Mouse (Mus musculus): ENCODE data around the gene Sgsm2.
A peak's percentile ranks its signal among the peaks of the same experiment; 100 is the strongest.

Gene Sgsm2

DNA sequence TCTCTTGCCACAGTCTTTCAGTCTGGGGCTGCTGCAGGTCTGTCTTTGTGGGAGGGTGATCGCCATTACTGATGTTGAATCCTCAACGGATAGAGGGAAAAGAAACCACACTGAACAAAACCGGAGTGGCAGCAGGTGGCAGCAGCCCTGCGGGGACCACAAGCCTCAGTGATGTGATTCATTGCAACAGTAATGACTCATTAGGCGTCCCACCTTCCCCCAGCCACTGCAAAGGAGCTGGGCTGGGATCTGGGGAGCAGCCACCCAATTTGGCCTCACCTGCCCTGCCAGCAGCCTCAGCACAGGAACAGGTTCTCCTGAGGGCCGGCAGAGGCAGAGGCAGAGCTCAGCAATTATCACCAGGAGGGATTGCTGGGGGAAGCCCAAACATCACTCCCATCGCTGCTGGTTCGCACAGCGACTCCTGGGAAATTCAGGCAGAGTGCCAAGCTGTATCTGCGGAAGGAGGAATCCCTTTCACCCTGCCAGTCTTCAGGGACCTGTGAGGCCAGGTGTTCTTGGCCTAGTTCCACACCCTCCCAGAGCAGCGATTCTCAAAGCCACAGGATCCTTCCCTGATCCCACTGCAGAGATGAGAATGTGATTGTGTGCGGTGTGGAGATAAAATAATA lies 25.8 kb downstream of the Sgsm2 start:
- no peak overlapping the region for H3K4me3 ChIP-seq (replicated peaks; ENCODE audit: low read length)
- peaks cover 20% of the 10 kb centered on the region for H3K36me3 ChIP-seq (ENCODE audit: insufficient read depth, low read length)
- H3K4me1 ChIP-seq (replicated peaks; ENCODE audit: low read depth, low read length): peaks cover 43% of the 10 kb centered on the region
- H3K9me3 ChIP-seq (ENCODE audit: low read length): no peaks in the 10 kb centered on the region
- H3K27me3 ChIP-seq (ENCODE audit: insufficient read depth, low read length): no peaks in the 10 kb centered on the region
- TF ChIP-seq NANOG (IDR thresholded peaks at IDR 0.05; ENCODE audit: borderline replicate concordance, low read length) (no peak), POU5F1 (IDR thresholded peaks at IDR 0.05; ENCODE audit: borderline replicate concordance, low read length) (no peak), CTCF (conservative IDR thresholded peaks at IDR 0.05; ENCODE audit: low read length) (no peak)

GRCm38 (mm10) chr11:74870544-74870943 lies 26.3 kb downstream of the Sgsm2 start:
- H3K27me3 ChIP-seq (ENCODE audit: insufficient read depth, low read length): no peaks in the 10 kb centered on the region
- no peak overlapping the region for H3K4me3 ChIP-seq (replicated peaks; ENCODE audit: low read length)
- H3K9me3 ChIP-seq (ENCODE audit: low read length): no peaks in the 10 kb centered on the region
- H3K4me1 ChIP-seq (replicated peaks; ENCODE audit: low read depth, low read length): peaks cover 42% of the 10 kb centered on the region
- peaks cover 20% of the 10 kb centered on the region for H3K36me3 ChIP-seq (ENCODE audit: insufficient read depth, low read length)
- TF ChIP-seq NANOG (IDR thresholded peaks at IDR 0.05; ENCODE audit: borderline replicate concordance, low read length) (no peak), CTCF (conservative IDR thresholded peaks at IDR 0.05; ENCODE audit: low read length) (no peak), POU5F1 (IDR thresholded peaks at IDR 0.05; ENCODE audit: borderline replicate concordance, low read length) (no peak)

DNA sequence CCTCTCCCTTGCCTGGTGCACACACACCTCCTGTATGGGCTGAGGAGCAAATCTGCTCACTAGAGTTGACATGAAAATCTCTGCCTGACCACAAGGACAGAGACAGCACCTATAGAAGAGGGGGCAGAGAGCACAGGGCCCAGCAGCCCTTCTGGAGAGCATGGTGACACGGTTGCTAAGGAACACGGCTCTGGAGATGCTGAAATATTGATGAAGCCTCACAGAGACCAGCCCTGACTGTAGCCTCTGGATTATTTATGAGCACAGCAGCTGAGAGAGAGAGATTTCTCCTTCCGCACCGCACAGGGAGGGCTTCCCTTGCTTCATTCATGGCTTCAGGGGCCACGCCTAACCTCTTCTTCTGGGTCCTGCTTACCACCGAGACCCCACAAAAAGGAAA lies 27.3 kb downstream of the Sgsm2 start:
- Histone ChIP-seq H3K9me3 (ENCODE audit: low read length) (no peaks in the 10 kb centered on the region), H3K36me3 (ENCODE audit: insufficient read depth, low read length) (peaks cover 29% of the 10 kb centered on the region), H3K27me3 (ENCODE audit: insufficient read depth, low read length) (no peaks in the 10 kb centered on the region), H3K4me1 (replicated peaks; ENCODE audit: low read depth, low read length) (peaks cover 34% of the 10 kb centered on the region), H3K4me3 (replicated peaks; ENCODE audit: low read length) (no peak overlapping the region)
- TF ChIP-seq NANOG (IDR thresholded peaks at IDR 0.05; ENCODE audit: borderline replicate concordance, low read length): no peak
- no peak for TF ChIP-seq CTCF (conservative IDR thresholded peaks at IDR 0.05; ENCODE audit: low read length)
- TF ChIP-seq POU5F1 (IDR thresholded peaks at IDR 0.05; ENCODE audit: borderline replicate concordance, low read length): no peak

DNA sequence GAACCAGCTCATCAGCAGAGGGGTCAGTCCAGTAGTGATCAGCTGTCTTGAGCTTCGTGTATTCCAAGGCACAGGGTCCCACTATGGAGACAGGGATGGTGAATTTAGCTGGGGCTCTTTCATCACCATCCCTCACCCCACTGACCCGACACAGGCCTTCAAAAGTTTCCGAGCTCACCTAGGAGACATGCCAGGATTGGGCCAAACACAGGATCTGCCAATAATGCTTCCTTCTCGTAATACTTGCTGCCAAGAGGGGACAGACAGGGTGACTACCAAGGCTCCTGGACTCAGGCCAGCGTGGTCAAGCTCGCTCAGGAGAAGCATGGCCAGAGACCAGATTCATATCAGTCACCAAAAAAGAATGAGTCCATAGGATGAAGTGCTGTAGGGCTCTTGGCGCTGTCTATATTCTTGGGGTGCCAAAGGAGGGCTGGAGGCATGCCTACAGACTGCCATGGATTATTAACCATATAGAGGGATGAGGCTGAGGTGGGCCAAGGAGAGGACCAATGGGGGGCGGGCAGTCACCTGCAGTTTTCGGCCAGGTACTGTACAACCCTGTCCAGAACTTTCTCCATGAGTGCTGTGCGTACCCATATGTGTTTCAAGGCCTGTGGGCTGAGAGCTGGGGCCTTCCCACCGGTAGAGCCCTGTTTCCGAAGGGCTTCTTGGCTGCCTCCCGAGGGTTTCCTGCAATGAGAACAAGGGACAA lies 28.7 kb downstream of the Sgsm2 start:
- H3K27me3 ChIP-seq (ENCODE audit: insufficient read depth, low read length): no peaks in the 10 kb centered on the region
- 0 out of 2 replicates have a peak overlapping the region, but pooled peaks have one; percentile 2 for H3K4me3 ChIP-seq (replicated peaks; ENCODE audit: low read length)
- H3K4me1 ChIP-seq (replicated peaks; ENCODE audit: low read depth, low read length): peaks cover 28% of the 10 kb centered on the region
- peaks cover 43% of the 10 kb centered on the region for H3K36me3 ChIP-seq (ENCODE audit: insufficient read depth, low read length)
- H3K9me3 ChIP-seq (ENCODE audit: low read length): peaks cover 11% of the 10 kb centered on the region
- TF ChIP-seq CTCF (conservative IDR thresholded peaks at IDR 0.05; ENCODE audit: low read length) (no peak), POU5F1 (IDR thresholded peaks at IDR 0.05; ENCODE audit: borderline replicate concordance, low read length) (no peak), NANOG (IDR thresholded peaks at IDR 0.05; ENCODE audit: borderline replicate concordance, low read length) (no peak)

- H3K27me3 ChIP-seq (ENCODE audit: insufficient read depth, low read length): no peaks in the 10 kb centered on the region
- TF ChIP-seq POU5F1 (IDR thresholded peaks at IDR 0.05; ENCODE audit: borderline replicate concordance, low read length) (no peak), CTCF (conservative IDR thresholded peaks at IDR 0.05; ENCODE audit: low read length) (no peak), NANOG (IDR thresholded peaks at IDR 0.05; ENCODE audit: borderline replicate concordance, low read length) (no peak)
- H3K36me3 ChIP-seq (ENCODE audit: insufficient read depth, low read length): peaks cover 54% of the 10 kb centered on the region
- no peak overlapping the region for H3K4me3 ChIP-seq (replicated peaks; ENCODE audit: low read length)
- H3K4me1 ChIP-seq (replicated peaks; ENCODE audit: low read depth, low read length): peaks cover 30% of the 10 kb centered on the region
- H3K9me3 ChIP-seq (ENCODE audit: low read length): peaks cover 16% of the 10 kb centered on the region
Measured at GRCm38 (mm10) chr11:74867181-74867580, 29.7 kb downstream of the Sgsm2 start.

DNA sequence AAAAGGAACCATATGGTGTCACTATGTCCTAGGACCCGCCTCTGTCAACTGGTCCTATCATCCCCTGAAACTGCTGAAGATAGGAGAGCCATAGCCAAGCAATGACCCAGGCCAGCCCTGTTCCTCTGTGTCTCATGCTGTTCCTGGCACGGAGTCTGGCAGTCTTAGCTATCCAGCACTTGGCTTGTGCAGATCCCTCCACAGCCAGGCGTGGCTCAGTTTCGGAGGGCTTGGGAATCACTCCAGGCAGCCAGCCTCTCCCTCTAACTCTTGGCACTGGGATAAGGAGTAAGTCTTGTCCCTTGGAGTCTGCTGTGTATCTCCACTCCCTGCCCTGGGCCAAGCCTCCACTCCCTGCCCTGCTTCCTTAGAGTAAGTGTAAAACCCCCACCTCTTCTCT lies 30.2 kb downstream of the Sgsm2 start:
- peaks cover 16% of the 10 kb centered on the region for H3K9me3 ChIP-seq (ENCODE audit: low read length)
- no peaks in the 10 kb centered on the region for H3K27me3 ChIP-seq (ENCODE audit: insufficient read depth, low read length)
- H3K36me3 ChIP-seq (ENCODE audit: insufficient read depth, low read length): peaks cover 56% of the 10 kb centered on the region
- H3K4me3 ChIP-seq (replicated peaks; ENCODE audit: low read length): no peak overlapping the region
- peaks cover 35% of the 10 kb centered on the region for H3K4me1 ChIP-seq (replicated peaks; ENCODE audit: low read depth, low read length)
- TF ChIP-seq NANOG (IDR thresholded peaks at IDR 0.05; ENCODE audit: borderline replicate concordance, low read length) (no peak), POU5F1 (IDR thresholded peaks at IDR 0.05; ENCODE audit: borderline replicate concordance, low read length) (no peak), CTCF (conservative IDR thresholded peaks at IDR 0.05; ENCODE audit: low read length) (no peak)

DNA sequence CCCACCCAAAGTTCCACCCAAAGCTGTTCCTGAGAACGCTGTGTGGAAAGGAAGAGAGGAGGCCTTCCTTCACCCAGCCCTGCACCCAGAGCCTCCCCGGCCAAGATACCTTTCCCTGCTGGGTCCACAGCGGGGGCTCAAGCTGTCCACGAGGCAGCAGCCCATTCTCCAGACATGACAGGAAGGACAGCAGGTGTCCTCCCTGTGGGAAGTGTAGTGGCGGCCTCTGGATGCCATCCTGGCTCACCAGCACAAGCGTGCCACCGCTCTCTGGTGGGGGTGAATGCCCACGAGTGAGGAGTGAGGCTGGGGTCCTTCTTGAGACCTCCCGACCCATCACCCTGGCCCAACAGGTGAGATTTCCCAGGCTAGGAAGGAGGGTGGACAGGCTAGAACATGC lies 31.6 kb downstream of the Sgsm2 start:
- no peak overlapping the region for H3K4me3 ChIP-seq (replicated peaks; ENCODE audit: low read length)

GRCm38 (mm10) chr11:74864421-74864820 lies 32.4 kb downstream of the Sgsm2 start:
- H3K4me1 ChIP-seq (replicated peaks; ENCODE audit: low read depth, low read length): peaks cover 28% of the 10 kb centered on the region
- H3K9me3 ChIP-seq (ENCODE audit: low read length): peaks cover 16% of the 10 kb centered on the region
- no peaks in the 10 kb centered on the region for H3K27me3 ChIP-seq (ENCODE audit: insufficient read depth, low read length)
- peaks cover 62% of the 10 kb centered on the region for H3K36me3 ChIP-seq (ENCODE audit: insufficient read depth, low read length)
- TF ChIP-seq NANOG (IDR thresholded peaks at IDR 0.05; ENCODE audit: borderline replicate concordance, low read length): no peak
- TF ChIP-seq POU5F1 (IDR thresholded peaks at IDR 0.05; ENCODE audit: borderline replicate concordance, low read length): no peak
- H3K4me3 ChIP-seq (replicated peaks; ENCODE audit: low read length): no peak overlapping the region

More for the DNA sequence above, 31.6 kb downstream of the Sgsm2 start:
- Histone ChIP-seq H3K4me1 (replicated peaks; ENCODE audit: low read depth, low read length) (peaks cover 36% of the 10 kb centered on the region), H3K36me3 (ENCODE audit: insufficient read depth, low read length) (peaks cover 59% of the 10 kb centered on the region), H3K27me3 (ENCODE audit: insufficient read depth, low read length) (no peaks in the 10 kb centered on the region), H3K9me3 (ENCODE audit: low read length) (peaks cover 16% of the 10 kb centered on the region)
- TF ChIP-seq POU5F1 (IDR thresholded peaks at IDR 0.05; ENCODE audit: borderline replicate concordance, low read length) (no peak), NANOG (IDR thresholded peaks at IDR 0.05; ENCODE audit: borderline replicate concordance, low read length) (no peak), CTCF (conservative IDR thresholded peaks at IDR 0.05; ENCODE audit: low read length) (no peak)
